Mouse (Mus musculus) ES-Bruce4 (cell line): Measurements from ENCODE around the gene Zbtb2. TPM values are rescaled to one million over a fixed set of nuclear protein-coding genes. Genes with fewer than 3 reads are reported as not detected.

ENCODE experiments used
- H3K27ac ChIP-seq: 2 replicates; pipeline ENCODE4 v1.5.1; 2012; ENCODE audit warnings: low read length, inconsistent platforms; ENCODE audit not compliant: insufficient read depth
- H3K27me3 ChIP-seq: 2 replicates; pipeline ENCODE4 v1.6.1; 2012; ENCODE audit warnings: mild to moderate bottlenecking, low read length, inconsistent platforms; ENCODE audit not compliant: control insufficient read depth, poor library complexity, insufficient read depth, severe bottlenecking
- H3K36me3 ChIP-seq: 2 replicates; pipeline ENCODE4 v1.6.1; 2012; ENCODE audit warnings: inconsistent platforms, mild to moderate bottlenecking, low read length, moderate library complexity; ENCODE audit not compliant: control insufficient read depth, poor library complexity, insufficient read depth, severe bottlenecking
- H3K4me1 ChIP-seq: one replicate; pipeline ENCODE4 v1.8.1; 2011; ENCODE audit warnings: low read length; ENCODE audit not compliant: control insufficient read depth, insufficient read depth
- H3K4me3 ChIP-seq: 2 replicates; pipeline ENCODE4 v1.5.1; 2011; ENCODE audit warnings: low read depth, mild to moderate bottlenecking, low read length
- H3K9ac ChIP-seq: 2 replicates; pipeline ENCODE4 v1.6.1; 2012; ENCODE audit warnings: low read depth, mild to moderate bottlenecking, inconsistent platforms; ENCODE audit not compliant: poor library complexity, severe bottlenecking
- H3K9me3 ChIP-seq: replicated peaks from 2 replicates; pipeline ENCODE4 v1.6.1; 2012; ENCODE audit warnings: mild to moderate bottlenecking, low read length, inconsistent platforms; ENCODE audit not compliant: control insufficient read depth, poor library complexity, insufficient read depth, severe bottlenecking
- CTCF ChIP-seq: IDR thresholded peaks from one replicate; pipeline ENCODE4 v1.8.1; 2011; ENCODE audit warnings: low read depth, low read length
- EP300 ChIP-seq: IDR thresholded peaks from 2 replicates; pipeline ENCODE4 v1.6.1; 2011; ENCODE audit warnings: low read depth, low read length; ENCODE audit not compliant: insufficient read depth
- POLR2A ChIP-seq: IDR thresholded peaks from one replicate; pipeline ENCODE4 v1.8.1; 2011; ENCODE audit warnings: low read length; ENCODE audit not compliant: insufficient read depth
- polyA plus RNA-seq: library from polyadenylated mRNA; stranded (reverse); fragments of >200 nt; gene quantifications from 2 replicates; pipeline ENCODE4 v1.2.4, GENCODE M21; 2011; ENCODE audit warnings: low read depth; ENCODE audit not compliant: missing spikeins, insufficient read depth, insufficient read length

Gene Zbtb2
- polyA plus RNA-seq, 1 experiment = 13.1 TPM

GRCm38 (mm10) chr10:4389461-4390112 lies 1.7 kb upstream of the Zbtb2 start:
- TF ChIP-seq POLR2A = no peak
- no peak for TF ChIP-seq EP300
- no peak for TF ChIP-seq CTCF
- Histone ChIP-seq H3K9ac (peak overlapping the region; percentile 100; the same call in 1 of the 2 replicates), H3K4me1 (peaks cover 3% of the 10 kb centered on the region), H3K9me3 (no peaks in the 10 kb centered on the region), H3K27ac (no peak overlapping the region), H3K27me3 (no peaks in the 10 kb centered on the region), H3K36me3 (peaks cover 17% of the 10 kb centered on the region), H3K4me3 (no peak overlapping the region; the same call in 1 of the 2 replicates)

GRCm38 (mm10) chr10:4389036-4389435 lies 1.1 kb upstream of the Zbtb2 start:
- Histone ChIP-seq H3K4me3 (peak overlapping the region; percentile 74), H3K9ac (peak overlapping the region; percentile 100; the same call in 1 of the 2 replicates), H3K9me3 (no peaks in the 10 kb centered on the region), H3K4me1 (peaks cover 3% of the 10 kb centered on the region), H3K27me3 (no peaks in the 10 kb centered on the region), H3K36me3 (peaks cover 13% of the 10 kb centered on the region), H3K27ac (no peak overlapping the region)
- TF ChIP-seq POLR2A = no peak
- TF ChIP-seq EP300 = no peak
- TF ChIP-seq CTCF = no peak

DNA sequence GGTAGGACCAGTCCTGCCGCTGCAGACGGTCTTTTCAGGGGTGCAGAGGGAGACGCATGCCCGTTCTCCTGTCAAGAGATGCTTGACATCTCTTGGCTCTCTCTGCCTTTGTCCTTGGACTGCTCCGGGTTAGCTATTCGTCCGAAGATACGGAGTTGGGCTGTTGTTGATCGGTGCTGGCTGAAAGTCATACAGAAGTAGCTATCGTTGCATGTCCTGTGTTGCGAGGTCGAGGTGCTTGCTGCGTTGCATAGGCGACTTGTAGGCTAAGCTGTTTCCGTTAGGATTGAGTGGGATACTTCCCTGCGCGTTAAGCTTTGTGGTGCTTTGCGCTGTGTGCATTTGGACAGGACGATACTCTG lies 457 bp upstream of the Zbtb2 start:
- TF ChIP-seq CTCF (no peak), POLR2A (no peak), EP300 (no peak)
- H3K9me3 ChIP-seq = no peaks in the 10 kb centered on the region
- peaks cover 3% of the 10 kb centered on the region for H3K4me1 ChIP-seq
- H3K36me3 ChIP-seq = peaks cover 11% of the 10 kb centered on the region; the same call in 1 of the 2 replicates
- H3K9ac ChIP-seq = peak overlapping the region; percentile 100
- no peaks in the 10 kb centered on the region for H3K27me3 ChIP-seq
- 0 out of 2 replicates have a peak overlapping the region, but pooled peaks have one; percentile 2 for H3K27ac ChIP-seq
- H3K4me3 ChIP-seq = peak overlapping the region; percentile 74

DNA sequence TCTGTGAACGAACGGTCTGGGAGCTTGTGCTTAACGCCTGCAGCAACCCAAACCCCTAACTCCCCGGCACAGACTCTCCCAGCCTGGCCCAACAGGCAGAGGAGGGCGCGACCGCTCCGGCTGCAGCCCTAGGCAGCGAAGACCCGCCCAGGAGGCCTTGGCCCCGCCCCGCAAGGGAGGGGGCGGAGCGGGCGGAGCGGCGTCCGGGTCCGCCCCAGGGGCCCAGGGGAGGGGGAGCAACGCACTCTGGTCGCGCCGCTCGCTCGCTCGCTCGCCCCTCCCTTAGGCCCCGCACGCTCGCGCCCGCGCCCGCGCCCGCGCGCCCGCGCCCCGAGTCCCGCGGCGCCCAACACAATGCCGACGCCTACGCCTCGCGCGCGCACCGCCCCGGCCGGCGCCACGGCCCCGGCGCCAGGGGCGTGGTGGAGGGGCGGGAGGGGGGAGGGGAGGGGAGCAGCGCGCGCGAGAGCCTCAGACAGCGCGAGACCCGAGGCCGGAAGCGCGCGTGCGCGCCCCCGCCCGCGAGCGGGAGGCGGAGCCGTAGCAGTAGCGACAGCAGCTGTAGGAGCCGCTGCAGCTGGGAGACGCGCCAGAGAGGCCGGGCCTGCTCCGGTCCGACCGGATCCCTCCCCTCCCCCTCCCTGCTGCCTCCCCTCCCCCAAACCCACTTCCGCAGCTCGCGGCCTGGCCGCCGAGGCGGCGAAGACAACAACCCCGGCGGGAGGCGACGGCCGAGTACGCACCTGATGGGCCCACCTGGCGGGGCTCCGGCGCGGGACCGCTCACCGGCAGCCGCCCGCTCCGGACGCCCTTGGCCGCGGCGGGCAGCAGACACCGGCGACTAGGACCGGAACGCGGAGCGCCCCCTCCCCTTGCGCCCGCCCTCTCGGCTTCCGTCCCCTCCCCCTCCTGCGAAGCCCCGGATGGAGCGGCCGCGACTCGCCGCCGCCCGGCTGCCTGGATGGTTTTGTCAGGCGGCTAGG lies 1.0 kb downstream of the Zbtb2 start:
- Histone ChIP-seq H3K27me3 (no peaks in the 10 kb centered on the region), H3K4me1 (peaks cover 3% of the 10 kb centered on the region), H3K27ac (peak overlapping the region; percentile 84), H3K9ac (peak overlapping the region; percentile 100), H3K9me3 (no peaks in the 10 kb centered on the region), H3K4me3 (peak overlapping the region; percentile 94), H3K36me3 (peaks cover 4% of the 10 kb centered on the region; the same call in 1 of the 2 replicates)
- TF ChIP-seq EP300 = 0 out of 2 replicates have a peak, but pooled peaks have one; percentile 39
- TF ChIP-seq POLR2A = peak; percentile 67
- no peak for TF ChIP-seq CTCF

GRCm38 (mm10) chr10:4384244-4384643 lies 3.7 kb downstream of the Zbtb2 start:
- Histone ChIP-seq H3K9me3 (no peaks in the 10 kb centered on the region), H3K4me1 (no peaks in the 10 kb centered on the region), H3K27me3 (no peaks in the 10 kb centered on the region), H3K36me3 (no peaks in the 10 kb centered on the region), H3K27ac (no peak overlapping the region), H3K9ac (no peak overlapping the region), H3K4me3 (no peak overlapping the region)
- TF ChIP-seq CTCF (no peak), POLR2A (no peak)
